Mouse (Mus musculus): ENCODE measurements at regions not wholly inside any gene's neighbourhood (a gene's known extent, or its start where the extent isn't known, plus 50 kb on each side); places are given as distances from the start of the nearest gene placed in this dataset.

GRCm38 (mm10) chr11:32126311-32126698 lies 73.8 kb downstream of the Il9r start:
- no peak for TF ChIP-seq CTCF (IDR thresholded peaks at IDR 0.05; ENCODE audit: low read depth)
- Histone ChIP-seq H3K4me2 (replicated peaks; ENCODE audit: low read depth) (no peak overlapping the region), H3K9ac (ENCODE audit: low read depth, low read length) (no peak overlapping the region), H3K4me1 (replicated peaks; ENCODE audit: control insufficient read depth, insufficient read depth, low read length) (no peaks in the 10 kb centered on the region), H3K36me3 (ENCODE audit: control insufficient read depth, insufficient read depth) (no peaks in the 10 kb centered on the region), H3K9me3 (ENCODE audit: control insufficient read depth) (no peaks in the 10 kb centered on the region), H3K4me3 (ENCODE audit: low read depth, low read length) (no peak overlapping the region), H3K27ac (ENCODE audit: low read depth, low read length) (no peak overlapping the region), H3K27me3 (replicated peaks; ENCODE audit: control insufficient read depth, insufficient read depth, low read length) (no peaks in the 10 kb centered on the region)
- WGBS: 64% methylated on average over 5 of the region's 5 CpGs
- ATAC-seq: no peak

- ATAC-seq: no peak
- Histone ChIP-seq H3K36me3 (ENCODE audit: control insufficient read depth, insufficient read depth) (no peaks in the 10 kb centered on the region), H3K27ac (ENCODE audit: low read depth, low read length) (no peak overlapping the region), H3K9ac (ENCODE audit: low read depth, low read length) (no peak overlapping the region), H3K4me2 (replicated peaks; ENCODE audit: low read depth) (no peak overlapping the region), H3K4me1 (replicated peaks; ENCODE audit: control insufficient read depth, insufficient read depth, low read length) (no peaks in the 10 kb centered on the region), H3K9me3 (ENCODE audit: control insufficient read depth) (no peaks in the 10 kb centered on the region), H3K27me3 (replicated peaks; ENCODE audit: control insufficient read depth, insufficient read depth, low read length) (no peaks in the 10 kb centered on the region), H3K4me3 (ENCODE audit: low read depth, low read length) (no peak overlapping the region)
- no peak for TF ChIP-seq CTCF (IDR thresholded peaks at IDR 0.05; ENCODE audit: low read depth)
- 53% methylated on average over 11 of the region's 11 CpGs for WGBS
These were observed 74.3 kb downstream of the Il9r start for GRCm38 (mm10) chr11:32125586-32126310.

- Histone ChIP-seq H3K4me1 (replicated peaks; ENCODE audit: control insufficient read depth, insufficient read depth, low read length) (no peaks in the 10 kb centered on the region), H3K4me3 (ENCODE audit: low read depth, low read length) (no peak overlapping the region), H3K36me3 (ENCODE audit: control insufficient read depth, insufficient read depth) (no peaks in the 10 kb centered on the region), H3K9me3 (ENCODE audit: control insufficient read depth) (no peaks in the 10 kb centered on the region), H3K27me3 (replicated peaks; ENCODE audit: control insufficient read depth, insufficient read depth, low read length) (no peaks in the 10 kb centered on the region), H3K27ac (ENCODE audit: low read depth, low read length) (no peak overlapping the region), H3K4me2 (replicated peaks; ENCODE audit: low read depth) (no peak overlapping the region), H3K9ac (ENCODE audit: low read depth, low read length) (no peak overlapping the region)
- ATAC-seq: no peak
- WGBS: 72% methylated on average over 3 of the region's 3 CpGs
- TF ChIP-seq CTCF (IDR thresholded peaks at IDR 0.05; ENCODE audit: low read depth): no peak
These were observed 79.5 kb downstream of the Il9r start for GRCm38 (mm10) chr11:32120596-32120995.

GRCm38 (mm10) chr11:32118844-32119629 lies 81.0 kb downstream of the Il9r start:
- no peak overlapping the region for H3K4me3 ChIP-seq (ENCODE audit: low read depth, low read length)
- H3K9ac ChIP-seq (ENCODE audit: low read depth, low read length): no peak overlapping the region
- no peaks in the 10 kb centered on the region for H3K27me3 ChIP-seq (replicated peaks; ENCODE audit: control insufficient read depth, insufficient read depth, low read length)
- H3K9me3 ChIP-seq (ENCODE audit: control insufficient read depth): no peaks in the 10 kb centered on the region
- peak; percentile 17; the same call in 1 of the 2 replicates for TF ChIP-seq CTCF (IDR thresholded peaks at IDR 0.05; ENCODE audit: low read depth)
- H3K4me2 ChIP-seq (replicated peaks; ENCODE audit: low read depth): no peak overlapping the region
- WGBS: 36% methylated on average over 14 of the region's 14 CpGs
- no peaks in the 10 kb centered on the region for H3K36me3 ChIP-seq (ENCODE audit: control insufficient read depth, insufficient read depth)
- no peak overlapping the region for H3K27ac ChIP-seq (ENCODE audit: low read depth, low read length)
- ATAC-seq: no peak
- H3K4me1 ChIP-seq (replicated peaks; ENCODE audit: control insufficient read depth, insufficient read depth, low read length): no peaks in the 10 kb centered on the region

GRCm38 (mm10) chr11:32117930-32118329 lies 82.1 kb downstream of the Il9r start:
- H3K27me3 ChIP-seq (replicated peaks; ENCODE audit: control insufficient read depth, insufficient read depth, low read length): no peaks in the 10 kb centered on the region
- H3K4me2 ChIP-seq (replicated peaks; ENCODE audit: low read depth): no peak overlapping the region
- no peaks in the 10 kb centered on the region for H3K9me3 ChIP-seq (ENCODE audit: control insufficient read depth)
- H3K9ac ChIP-seq (ENCODE audit: low read depth, low read length): no peak overlapping the region
- no peak for TF ChIP-seq CTCF (IDR thresholded peaks at IDR 0.05; ENCODE audit: low read depth)
- H3K27ac ChIP-seq (ENCODE audit: low read depth, low read length): no peak overlapping the region
- 29% methylated on average over 2 of the region's 2 CpGs for WGBS
- no peaks in the 10 kb centered on the region for H3K36me3 ChIP-seq (ENCODE audit: control insufficient read depth, insufficient read depth)
- no peaks in the 10 kb centered on the region for H3K4me1 ChIP-seq (replicated peaks; ENCODE audit: control insufficient read depth, insufficient read depth, low read length)
- no peak for ATAC-seq
- H3K4me3 ChIP-seq (ENCODE audit: low read depth, low read length): no peak overlapping the region

- Histone ChIP-seq H3K27me3 (replicated peaks; ENCODE audit: control insufficient read depth, insufficient read depth, low read length) (no peaks in the 10 kb centered on the region), H3K4me3 (ENCODE audit: low read depth, low read length) (no peak overlapping the region), H3K4me1 (replicated peaks; ENCODE audit: control insufficient read depth, insufficient read depth, low read length) (no peaks in the 10 kb centered on the region), H3K27ac (ENCODE audit: low read depth, low read length) (no peak overlapping the region), H3K9me3 (ENCODE audit: control insufficient read depth) (no peaks in the 10 kb centered on the region), H3K9ac (ENCODE audit: low read depth, low read length) (no peak overlapping the region), H3K36me3 (ENCODE audit: control insufficient read depth, insufficient read depth) (no peaks in the 10 kb centered on the region), H3K4me2 (replicated peaks; ENCODE audit: low read depth) (no peak overlapping the region)
- WGBS: 44% methylated on average over 2 of the region's 2 CpGs
- no peak for ATAC-seq
- TF ChIP-seq CTCF (IDR thresholded peaks at IDR 0.05; ENCODE audit: low read depth): no peak
These were observed 86.8 kb downstream of the Il9r start for GRCm38 (mm10) chr11:32113118-32113826.

Data from intestine, postnatal 0 days (tissue).